Mouse (Mus musculus) adrenal gland, adult 2 months (tissue): ENCODE data around the gene Vmn1r14. TPM values are rescaled to one million over a fixed set of nuclear protein-coding genes. Genes with fewer than 3 reads are reported as not detected.
"Not testable (repeated sequence)": the region's sequence is repeated elsewhere in the genome, so short reads cannot be mapped to it uniquely, and the experiment has no call there.

Experiments
- DNase-seq: peaks from one replicate; pipeline ENCODE4 v3.0.0; 2021
- long read RNA-seq: library from polyadenylated mRNA; stranded (forward); transcript quantifications from one replicate; pipeline ENCODE4 v2.0.0, GENCODE M21; 2021
- polyA plus RNA-seq: library from polyadenylated mRNA; depleted of rRNA; stranded (reverse); fragments of >200 nt; gene quantifications from 2 replicates; pipeline ENCODE4 v1.2.3, GENCODE M21; 2012; rRNA removed
- total RNA-seq, 2 experiments: library from RNA; stranded (reverse); gene quantifications; 2 replicates each; pipeline ENCODE4 v1.2.3; 2021

Gene Vmn1r14
- total RNA-seq = not detected
- not detected in 2 replicates for polyA plus RNA-seq
- long read RNA-seq = 0 reads

- DNase-seq = no peak
Measured at GRCm38 (mm10) chr6:57231386-57231785, at the start of gene Vmn1r14. Vmn1r14 (plus strand) TSS chr6:57231686.

DNA sequence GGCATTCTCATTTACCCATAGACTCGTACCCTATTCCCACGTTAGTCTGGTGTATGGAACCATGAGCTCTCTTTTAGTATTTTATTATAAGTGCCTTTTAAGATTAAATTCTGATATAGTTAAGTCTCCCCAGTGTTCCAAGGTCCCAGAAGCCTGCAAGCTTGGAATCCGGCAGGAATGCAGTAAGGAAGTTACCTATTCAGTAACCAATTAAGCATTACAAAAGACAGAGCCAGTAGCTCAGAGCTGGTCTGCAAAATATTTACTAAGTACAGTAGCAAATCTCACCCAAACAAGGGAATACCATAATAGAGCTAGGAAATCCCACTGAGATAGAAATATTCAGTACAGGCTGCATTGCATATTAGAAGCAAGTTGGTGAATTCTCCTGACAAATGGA lies 41.5 kb upstream of the Vmn1r14 start:
- not testable (repeated sequence) for DNase-seq

- not testable (repeated sequence) for DNase-seq
Measured at GRCm38 (mm10) chr6:57202990-57203389, 28.5 kb upstream of the Vmn1r14 start, which contains the start of gene Vmn1r13. Vmn1r13 (plus strand) TSS chr6:57203290.

- DNase-seq = no peak
Measured at GRCm38 (mm10) chr6:57257652-57258051, 26.2 kb downstream of the Vmn1r14 start, which contains the start of gene Vmn1r15. Vmn1r15 (plus strand) TSS chr6:57257952.

DNA sequence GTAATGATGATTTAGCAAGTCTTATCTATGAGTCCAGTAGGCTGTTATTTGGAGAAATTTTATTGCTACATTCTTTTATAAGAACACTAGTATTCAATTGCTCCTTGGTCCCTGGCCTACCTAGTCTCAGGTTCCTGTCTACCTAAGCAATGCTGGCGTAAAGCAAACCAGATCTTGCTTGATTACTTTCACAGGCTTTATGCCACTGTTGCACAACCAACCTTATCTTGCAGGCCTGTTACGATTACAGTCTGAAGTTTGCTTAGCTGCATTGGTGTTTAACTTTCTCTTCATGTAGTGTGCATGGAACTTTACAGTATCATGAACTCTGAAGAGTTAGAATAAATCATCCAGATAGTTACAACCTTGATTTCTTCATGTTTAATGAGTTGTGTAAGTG lies 29.5 kb downstream of the Vmn1r14 start:
- DNase-seq = no peak

- no peak for DNase-seq
Measured at GRCm38 (mm10) chr6:57271881-57272280, 40.4 kb downstream of the Vmn1r14 start.

DNA sequence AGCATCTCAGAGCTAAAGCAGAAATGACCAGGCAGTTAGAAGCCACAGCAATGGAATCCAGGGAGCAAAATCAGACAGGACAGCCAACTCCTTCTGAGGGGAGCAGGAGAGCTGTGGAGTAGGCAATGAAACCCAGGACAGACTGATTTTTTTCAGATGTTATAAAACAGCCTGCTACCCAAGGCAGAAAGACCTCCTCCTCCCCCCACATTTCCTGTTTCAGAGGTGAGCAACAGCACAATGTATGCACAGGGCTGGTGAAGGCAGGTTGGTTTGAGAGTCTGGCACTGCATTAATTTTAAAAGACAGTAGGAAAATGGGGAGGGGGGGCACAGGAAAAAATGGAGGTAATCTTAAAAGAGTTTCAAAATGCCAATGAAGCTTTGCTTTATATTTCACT lies 41.0 kb downstream of the Vmn1r14 start:
- DNase-seq = no peak

DNA sequence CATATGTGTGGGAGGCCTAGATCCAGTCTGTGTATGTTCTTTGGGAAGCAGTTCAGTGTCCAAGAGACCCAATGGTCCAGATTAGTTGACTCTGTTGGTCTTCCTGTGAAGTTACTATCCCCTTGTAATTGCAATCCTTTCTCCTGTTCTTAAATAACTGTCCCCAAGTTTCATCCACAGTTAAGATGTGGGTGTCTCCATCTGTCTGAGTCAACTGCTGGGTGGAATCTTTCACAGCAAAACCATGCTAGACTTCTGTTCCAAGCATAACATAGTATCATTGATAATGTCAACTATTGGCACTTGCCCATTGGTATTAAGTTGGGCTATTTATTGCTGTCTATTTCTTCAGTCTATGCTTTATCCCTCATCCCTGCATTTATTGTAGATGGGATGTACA lies 47.5 kb downstream of the Vmn1r14 start:
- no peak for DNase-seq

Other genes with a start within 250 kb of the Vmn1r14 start
- gene Vmn1r6, start 234.4 kb upstream of the Vmn1r14 start, total RNA-seq = not detected
- not detected in 2 replicates for gene Vmn1r6, start 234.4 kb upstream of the Vmn1r14 start, polyA plus RNA-seq
- not detected for gene Vmn1r7, start 206.4 kb upstream of the Vmn1r14 start, total RNA-seq
- gene Vmn1r7, start 206.4 kb upstream of the Vmn1r14 start, polyA plus RNA-seq = not detected in 2 replicates
- gene Vmn1r8, start 199.4 kb upstream of the Vmn1r14 start, total RNA-seq = not detected
- not detected in 2 replicates for gene Vmn1r8, start 199.4 kb upstream of the Vmn1r14 start, polyA plus RNA-seq
- gene Vmn1r9, start 164.9 kb upstream of the Vmn1r14 start, total RNA-seq = not detected
- gene Vmn1r9, start 164.9 kb upstream of the Vmn1r14 start, polyA plus RNA-seq = not detected in 2 replicates
- gene Vmn1r10, start 122.2 kb upstream of the Vmn1r14 start, total RNA-seq = not detected
- gene Vmn1r10, start 122.2 kb upstream of the Vmn1r14 start, polyA plus RNA-seq = not detected in 2 replicates
- not detected for gene Vmn1r11, start 98.2 kb upstream of the Vmn1r14 start, total RNA-seq
- not detected in 2 replicates for gene Vmn1r11, start 98.2 kb upstream of the Vmn1r14 start, polyA plus RNA-seq
- gene Vmn1r12, start 74.8 kb upstream of the Vmn1r14 start, total RNA-seq = not detected
- not detected in 2 replicates for gene Vmn1r12, start 74.8 kb upstream of the Vmn1r14 start, polyA plus RNA-seq
- gene Vmn1r13, start 28.4 kb upstream of the Vmn1r14 start, total RNA-seq = not detected
- gene Vmn1r13, start 28.4 kb upstream of the Vmn1r14 start, polyA plus RNA-seq = not detected in 2 replicates
- gene Vmn1r15, start 26.3 kb downstream of the Vmn1r14 start, total RNA-seq = not detected
- gene Vmn1r15, start 26.3 kb downstream of the Vmn1r14 start, polyA plus RNA-seq = not detected in 2 replicates
- not detected for gene Vmn1r16, start 97.8 kb downstream of the Vmn1r14 start, total RNA-seq
- not detected in 2 replicates for gene Vmn1r16, start 97.8 kb downstream of the Vmn1r14 start, polyA plus RNA-seq
- not detected for gene Vmn1r17, start 132.0 kb downstream of the Vmn1r14 start, total RNA-seq
- gene Vmn1r17, start 132.0 kb downstream of the Vmn1r14 start, polyA plus RNA-seq = not detected in 2 replicates
- not detected for gene Vmn1r18, start 164.1 kb downstream of the Vmn1r14 start, total RNA-seq
- not detected in 2 replicates for gene Vmn1r18, start 164.1 kb downstream of the Vmn1r14 start, polyA plus RNA-seq
- gene Vmn1r19, start 172.1 kb downstream of the Vmn1r14 start, total RNA-seq = not detected
- gene Vmn1r19, start 172.1 kb downstream of the Vmn1r14 start, polyA plus RNA-seq = not detected in 2 replicates
- gene Vmn1r20, start 197.2 kb downstream of the Vmn1r14 start, total RNA-seq = not detected
- not detected in 2 replicates for gene Vmn1r20, start 197.2 kb downstream of the Vmn1r14 start, polyA plus RNA-seq